Mouse (Mus musculus) left cerebral cortex, postnatal 10 days (tissue): ENCODE measurements around the gene Btnl6. TPM values are rescaled to one million over a fixed set of nuclear protein-coding genes. Genes with fewer than 3 reads are reported as not detected.
"Not testable (repeated sequence)": the region's sequence is repeated elsewhere in the genome, so short reads cannot be mapped to it uniquely, and the experiment has no call there.

ENCODE experiments used
- DNase-seq, 2 experiments: peaks; one replicate each; pipeline ENCODE4 v3.0.0; 2021 to 2022; ENCODE audit warnings: low spot score in 2 of 2, mixed read lengths in 1 of 2; ENCODE audit errors: extremely low spot score in 1 of 2
- intact Hi-C: fragments of 180-260 bp; cut with DNase I; formaldehyde crosslinking; loops from one replicate; pipeline ENCODE4 v1.15.1; 2025
- total RNA-seq, 2 experiments: library from RNA; stranded (reverse); gene quantifications; 2 replicates each; pipeline ENCODE4 v1.2.3; 2021

The Btnl6 gene
- total RNA-seq, 2 experiments from 2014 or later: not detected

- DNase-seq: no peak
- intact Hi-C loops: no loop called here
Observed at GRCm38 (mm10) chr17:34516514-34516913, 638 bp downstream of the Btnl6 start.

GRCm38 (mm10) chr17:34511723-34512122, 5.4 kb downstream of the Btnl6 start:
- intact Hi-C loops, DNase-seq: not testable (repeated sequence)

GRCm38 (mm10) chr17:34507591-34507990, 9.6 kb downstream of the Btnl6 start:
- intact Hi-C loops: no loop called here
- DNase-seq: no peak

GRCm38 (mm10) chr17:34497726-34498125, 19.4 kb downstream of the Btnl6 start:
- intact Hi-C loops, DNase-seq: not testable (repeated sequence)

- DNase-seq, intact Hi-C loops: not testable (repeated sequence)
Observed at GRCm38 (mm10) chr17:34497319-34497718, 19.8 kb downstream of the Btnl6 start.

GRCm38 (mm10) chr17:34496539-34496938, 20.6 kb downstream of the Btnl6 start:
- DNase-seq: no peak
- intact Hi-C loops: no loop called here

GRCm38 (mm10) chr17:34495156-34495555, 22.0 kb downstream of the Btnl6 start:
- intact Hi-C loops, DNase-seq: not testable (repeated sequence)

- intact Hi-C loops: no loop called here
Observed at GRCm38 (mm10) chr17:34492796-34493195, 24.4 kb downstream of the Btnl6 start.

GRCm38 (mm10) chr17:34477238-34478013, 39.7 kb downstream of the Btnl6 start, which contains the start of gene Btnl4:
Gene Btnl4 (minus strand): TSS chr17:34477318.
- DNase-seq, intact Hi-C loops: not testable (repeated sequence)

More at GRCm38 (mm10) chr17:34492796-34493195, 24.4 kb downstream of the Btnl6 start:
- DNase-seq: no peak

- intact Hi-C loops: no loop called here
- DNase-seq: no peak
Observed at GRCm38 (mm10) chr17:34476427-34476826, 40.7 kb downstream of the Btnl6 start.

- no peak for DNase-seq
- intact Hi-C loops: no loop called here
Observed at GRCm38 (mm10) chr17:34475060-34475459, 42.1 kb downstream of the Btnl6 start.

- intact Hi-C loops: no loop called here
- DNase-seq: no peak
Observed at GRCm38 (mm10) chr17:34470491-34470890, 46.7 kb downstream of the Btnl6 start.

GRCm38 (mm10) chr17:34465906-34466305, 51.2 kb downstream of the Btnl6 start:
- DNase-seq, intact Hi-C loops: not testable (repeated sequence)

GRCm38 (mm10) chr17:34459255-34459654, 57.9 kb downstream of the Btnl6 start:
- intact Hi-C loops: no loop called here
- no peak for DNase-seq

Other genes starting within 250 kb of the Btnl6 start
- gene H2-Aa, start 229.5 kb downstream of the Btnl6 start, total RNA-seq: under 1 TPM; 0.71 TPM
- gene H2-Eb1, start 211.5 kb downstream of the Btnl6 start, total RNA-seq: 1 to 10 TPM; 1.0 to 1.4 TPM
- not detected for gene H2-Eb2, start 191.7 kb downstream of the Btnl6 start, total RNA-seq
- gene Btnl2, start 162.5 kb downstream of the Btnl6 start, total RNA-seq: under 1 TPM; 0.43 to 0.87 TPM
- gene Btnl1, start 140.2 kb downstream of the Btnl6 start, total RNA-seq: not detected
- 1 to 10 TPM; 6.6 to 9.9 TPM for gene BC051142, start 118.5 kb downstream of the Btnl6 start, total RNA-seq
- not detected for gene Btnl4, start 40.0 kb downstream of the Btnl6 start, total RNA-seq
- gene Notch4, start 46.9 kb upstream of the Btnl6 start, total RNA-seq: 10 to 100 TPM; 10.6 to 12.0 TPM
- gene Gpsm3, start 72.5 kb upstream of the Btnl6 start, total RNA-seq: 1 to 10 TPM; 3.1 to 4.1 TPM
- 10 to 100 TPM; 40.3 to 40.9 TPM for gene Pbx2, start 73.9 kb upstream of the Btnl6 start, total RNA-seq
- gene Ager, start 80.5 kb upstream of the Btnl6 start, total RNA-seq: 1 to 10 TPM in 1 of 2 experiments, under 1 TPM in 1; 0.97 to 1.3 TPM
- 100 to 1,000 TPM in 1 of 2 experiments, 10 to 100 TPM in 1; 94.8 to 101 TPM for gene Rnf5, start 86.3 kb upstream of the Btnl6 start, total RNA-seq
- 100 to 1,000 TPM; 180 to 182 TPM for gene Agpat1, start 86.9 kb upstream of the Btnl6 start, total RNA-seq
- 1 to 10 TPM; 4.3 to 5.2 TPM for gene Egfl8, start 98.6 kb upstream of the Btnl6 start, total RNA-seq
- 10 to 100 TPM; 31.4 to 36.7 TPM for gene Ppt2, start 111.2 kb upstream of the Btnl6 start, total RNA-seq
- 100 to 1,000 TPM; 157 to 158 TPM for gene Prrt1, start 112.2 kb upstream of the Btnl6 start, total RNA-seq
- gene Fkbpl, start 127.4 kb upstream of the Btnl6 start, total RNA-seq: 10 to 100 TPM; 12.5 to 13.7 TPM
- 10 to 100 TPM; 73.1 to 76.5 TPM for gene Atf6b, start 129.8 kb upstream of the Btnl6 start, total RNA-seq
- gene Tnxb, start 153.2 kb upstream of the Btnl6 start, total RNA-seq: 1 to 10 TPM; 1.7 to 1.8 TPM
- 1 to 10 TPM; 6.7 to 7.4 TPM for gene C4b, start 226.5 kb upstream of the Btnl6 start, total RNA-seq